Mouse (Mus musculus) CH12.LX (cell line): ENCODE measurements at regions not wholly inside any gene's neighbourhood (a gene's known extent, or its start where the extent isn't known, plus 50 kb on each side); places are given as distances from the start of the nearest gene placed in this dataset.

Source experiments
- DNase-seq: peaks from one replicate; pipeline ENCODE4 v3.0.0-alpha.2; 2013; ENCODE audit errors: extremely low read depth
- H3K27ac ChIP-seq: 2 replicates; pipeline ENCODE4 v1.5.1; 2012; ENCODE audit warnings: low read depth, mild to moderate bottlenecking, control low read depth, moderate library complexity; ENCODE audit not compliant: insufficient read depth
- H3K27me3 ChIP-seq: replicated peaks from 2 replicates; pipeline ENCODE3; 2012; ENCODE audit warnings: inconsistent platforms
- H3K36me3 ChIP-seq, 2 experiments: replicated peaks in 1 of 2; 2 replicates each; pipeline versions ENCODE3 to v1.6.1; 2012; ENCODE audit warnings: inconsistent platforms in 1 of 2, low read length in 1 of 2, mild to moderate bottlenecking in 1 of 2, mixed read lengths in 1 of 2, moderate library complexity in 1 of 2; ENCODE audit not compliant: control insufficient read depth in 1 of 2, insufficient read depth in 1 of 2
- H3K4me1 ChIP-seq, 2 experiments: 2 replicates each; pipeline ENCODE4 v1.6.1; 2012; ENCODE audit warnings: inconsistent platforms in 1 of 2, moderate library complexity in 1 of 2; ENCODE audit not compliant: insufficient read depth in 2 of 2, control insufficient read depth in 1 of 2
- H3K4me2 ChIP-seq: 2 replicates; pipeline ENCODE4 v1.6.1; 2012; ENCODE audit warnings: low read depth, mild to moderate bottlenecking, control low read depth; ENCODE audit not compliant: poor library complexity, insufficient read depth, severe bottlenecking
- H3K4me3 ChIP-seq, 3 experiments: fragments of 150-350 bp in 1 of 3; sonication (generic) in 1 of 3; replicated peaks in 1 of 3; 2 replicates each; pipeline versions ENCODE3 to v1.5.1; 2011 to 2012; ENCODE audit warnings: low read depth in 2 of 3, low read length in 2 of 3, mild to moderate bottlenecking in 2 of 3, moderate library complexity in 2 of 3, control low read depth in 1 of 3, improper control_type of control experiment in 1 of 3, inconsistent platforms in 1 of 3, mixed read lengths in 1 of 3; ENCODE audit not compliant: poor library complexity in 1 of 3
- H3K79me2 ChIP-seq: replicated peaks from 2 replicates; pipeline ENCODE4 v1.6.1; 2012; ENCODE audit warnings: mild to moderate bottlenecking, moderate library complexity; ENCODE audit not compliant: control insufficient read depth, poor library complexity, insufficient read depth, severe bottlenecking; ENCODE audit errors: extremely low read depth
- H3K9ac ChIP-seq: 2 replicates; pipeline ENCODE4 v1.6.1; 2012; ENCODE audit warnings: low read depth, mild to moderate bottlenecking, control low read depth, moderate library complexity; ENCODE audit not compliant: insufficient read depth
- H3K9me3 ChIP-seq: replicated peaks from 2 replicates; pipeline ENCODE3; 2012; ENCODE audit warnings: low read length, inconsistent platforms, mixed read lengths
- BHLHE40 ChIP-seq: IDR thresholded peaks from 2 replicates; pipeline ENCODE4 v1.6.1; 2011; ENCODE audit warnings: mild to moderate bottlenecking, low read depth, low read length, improper control_type of control experiment
- CHD1 ChIP-seq: IDR thresholded peaks from 2 replicates; pipeline ENCODE4 v1.6.1; 2012; ENCODE audit warnings: low read depth, low read length, improper control_type of control experiment, inconsistent platforms
- ETS1 ChIP-seq: conservative IDR thresholded peaks from 2 replicates; pipeline ENCODE4 v1.6.1; 2012; ENCODE audit warnings: low read depth, mild to moderate bottlenecking, inconsistent platforms, low read length, improper control_type of control experiment, moderate library complexity
- GABPA ChIP-seq: IDR thresholded peaks from 2 replicates; pipeline ENCODE4 v1.6.1; 2012; ENCODE audit warnings: low read depth, low read length, improper control_type of control experiment, inconsistent platforms; ENCODE audit not compliant: insufficient replicate concordance
- JUN ChIP-seq: IDR thresholded peaks from 2 replicates; pipeline ENCODE4 v1.6.1; 2011; ENCODE audit warnings: low read depth, mild to moderate bottlenecking, low read length, improper control_type of control experiment, moderate library complexity; ENCODE audit not compliant: insufficient read depth
- MAFK ChIP-seq: IDR thresholded peaks from 2 replicates; pipeline ENCODE4 v1.6.1; 2011; ENCODE audit warnings: low read length, improper control_type of control experiment; ENCODE audit not compliant: insufficient replicate concordance
- MAX ChIP-seq: IDR thresholded peaks from 2 replicates; pipeline ENCODE4 v1.6.1; 2011; ENCODE audit warnings: low read length, improper control_type of control experiment
- MAZ ChIP-seq: IDR thresholded peaks from 2 replicates; pipeline ENCODE4 v1.6.1; 2012; ENCODE audit warnings: low read depth, mild to moderate bottlenecking, inconsistent platforms, low read length, improper control_type of control experiment, moderate library complexity
- MYC ChIP-seq: IDR thresholded peaks from 2 replicates; pipeline ENCODE4 v1.6.1; 2011; ENCODE audit warnings: low read depth, mild to moderate bottlenecking, improper control_type of control experiment, low read length
- NELFE ChIP-seq: IDR thresholded peaks from 2 replicates; pipeline ENCODE4 v1.6.1; 2011; ENCODE audit warnings: low read depth, low read length, improper control_type of control experiment
- NRF1 ChIP-seq: IDR thresholded peaks from 2 replicates; pipeline ENCODE4 v1.6.1; 2014; ENCODE audit warnings: low read depth, mild to moderate bottlenecking, inconsistent platforms, low read length, improper control_type of control experiment, moderate library complexity
- PAX5 ChIP-seq: IDR thresholded peaks from 2 replicates; pipeline ENCODE4 v1.6.1; 2012; ENCODE audit warnings: low read length, inconsistent platforms, mixed read lengths
- POLR2AphosphoS2 ChIP-seq: IDR thresholded peaks from 2 replicates; pipeline ENCODE4 v1.6.1; 2011; ENCODE audit warnings: low read depth, low read length, improper control_type of control experiment
- RAD21 ChIP-seq: IDR thresholded peaks from 2 replicates; pipeline ENCODE4 v1.6.1; 2011; ENCODE audit warnings: low read depth, mild to moderate bottlenecking, low read length, improper control_type of control experiment, moderate library complexity
- SIN3A ChIP-seq: IDR thresholded peaks from 2 replicates; pipeline ENCODE4 v1.6.1; 2012; ENCODE audit warnings: low read length, improper control_type of control experiment, inconsistent platforms
- TCF12 ChIP-seq: IDR thresholded peaks from 2 replicates; pipeline ENCODE4 v1.6.1; 2014; ENCODE audit warnings: low read depth, mild to moderate bottlenecking, inconsistent platforms, low read length, improper control_type of control experiment
- UBTF ChIP-seq: IDR thresholded peaks from 2 replicates; pipeline ENCODE4 v1.6.1; 2012; ENCODE audit warnings: low read depth, mild to moderate bottlenecking, inconsistent platforms, low read length, improper control_type of control experiment, moderate library complexity
- USF2 ChIP-seq: conservative IDR thresholded peaks from 2 replicates; pipeline ENCODE4 v1.6.1; 2011; ENCODE audit warnings: low read depth, low read length, improper control_type of control experiment
- ZC3H11A ChIP-seq: IDR thresholded peaks from 2 replicates; pipeline ENCODE4 v1.6.1; 2012; ENCODE audit warnings: low read depth, mild to moderate bottlenecking, inconsistent platforms, low read length, improper control_type of control experiment
- ZKSCAN1 ChIP-seq: IDR thresholded peaks from 2 replicates; pipeline ENCODE4 v1.6.1; 2012; ENCODE audit warnings: low read depth, inconsistent platforms, low read length, improper control_type of control experiment, borderline replicate concordance
- ZMIZ1 ChIP-seq: IDR thresholded peaks from 2 replicates; pipeline ENCODE4 v1.6.1; 2012; ENCODE audit warnings: low read depth, mild to moderate bottlenecking, inconsistent platforms, low read length, improper control_type of control experiment
- ZNF384 ChIP-seq: IDR thresholded peaks from 2 replicates; pipeline ENCODE4 v1.6.1; 2012; ENCODE audit warnings: low read depth, low read length, improper control_type of control experiment, inconsistent platforms
- dilution Hi-C: fragments of 300-500 bp; cut with MboI; formaldehyde crosslinking; loops from 2 replicates; pipeline ENCODE4 v1.14.3; 2020; ENCODE audit warnings: low sequenced_read_pairs; ENCODE audit not compliant: extremely low pct_unique_long_range_greater_than_20kb, extremely low pct_ligation_motif_present
- in situ Hi-C: fragments of 300-500 bp; cut with MboI; formaldehyde crosslinking; loops from 3 replicates; pipeline ENCODE4 v1.14.3; 2019; ENCODE audit warnings: low sequenced_read_pairs, low pct_ligation_motif_present, low pct_unique_long_range_greater_than_20kb, mixed read lengths

DNA sequence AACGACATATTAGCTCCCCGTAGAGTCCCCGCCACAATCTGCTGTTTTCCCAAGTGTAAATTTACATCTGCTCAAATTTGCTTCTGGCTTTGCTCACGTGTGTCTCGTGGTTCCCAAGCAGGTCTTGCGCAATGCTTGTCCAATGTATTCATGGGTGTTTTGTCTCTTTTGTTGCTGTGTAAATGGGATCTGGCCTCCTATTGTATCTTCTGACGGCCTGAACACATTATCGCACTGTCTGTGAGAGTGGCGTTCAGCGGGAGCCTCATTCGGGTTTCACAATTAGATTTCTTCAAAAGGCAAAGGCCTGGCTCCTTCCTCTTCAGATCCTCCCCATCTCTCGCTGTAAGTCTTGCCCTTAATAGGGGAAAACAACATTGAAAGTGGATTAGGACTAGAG, 274.5 kb downstream of the Fam19a5 start:
- no peak for DNase-seq
- no peaks in the 10 kb centered on the region for H3K36me3 ChIP-seq
- no peak overlapping the region for H3K27ac ChIP-seq
- no peak overlapping the region for H3K9ac ChIP-seq
- H3K4me2 ChIP-seq: no peak overlapping the region
- peaks cover 94% of the 10 kb centered on the region for H3K9me3 ChIP-seq
- no peaks in the 10 kb centered on the region for H3K27me3 ChIP-seq
- TF ChIP-seq JUN (no peak), ETS1 (no peak), POLR2AphosphoS2 (no peak), MYC (no peak), SIN3A (no peak), PAX5 (no peak), ZKSCAN1 (no peak), BHLHE40 (no peak), NRF1 (no peak), ZC3H11A (no peak), ZNF384 (no peak), RAD21 (no peak), USF2 (no peak), UBTF (no peak), TCF12 (no peak)
- no peaks in the 10 kb centered on the region for H3K79me2 ChIP-seq
- in situ Hi-C loops: no loop called here
- no peaks in the 10 kb centered on the region for H3K4me1 ChIP-seq
- no peak overlapping the region for H3K4me3 ChIP-seq
- dilution Hi-C loops: no loop called here

DNA sequence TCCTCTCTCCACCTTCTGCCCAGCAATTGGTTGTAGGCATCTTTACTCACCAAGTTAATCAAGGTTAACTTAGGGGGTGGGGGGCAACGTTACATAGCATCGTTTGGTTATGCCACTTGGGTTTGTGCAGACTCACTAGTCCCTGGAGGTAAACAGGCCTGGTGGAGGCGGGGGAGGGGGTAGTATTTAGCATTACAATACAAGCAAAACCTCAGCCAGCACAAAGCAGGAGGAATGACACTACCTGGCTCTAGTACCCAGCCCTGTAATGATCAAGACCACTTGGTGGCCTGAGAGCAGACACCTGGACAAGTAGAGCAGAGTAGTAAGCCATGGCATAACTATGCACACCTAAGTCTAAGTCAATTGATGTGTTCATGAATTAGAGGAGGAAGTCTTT, 298.0 kb downstream of the Fam19a5 start:
- no peaks in the 10 kb centered on the region for H3K27me3 ChIP-seq
- DNase-seq: no peak
- in situ Hi-C loops: no loop called here
- dilution Hi-C loops: no loop called here
- H3K9me3 ChIP-seq: peaks cover 77% of the 10 kb centered on the region
- H3K36me3 ChIP-seq: no peaks in the 10 kb centered on the region
- no peak overlapping the region for H3K27ac ChIP-seq
- no peak overlapping the region for H3K4me3 ChIP-seq
- no peak for TF ChIP-seq USF2
- TF ChIP-seq ZKSCAN1: no peak
- no peak for TF ChIP-seq NELFE
- TF ChIP-seq CHD1: no peak
- TF ChIP-seq GABPA: no peak
- no peak for TF ChIP-seq ZMIZ1
- TF ChIP-seq MAFK: no peak
- TF ChIP-seq BHLHE40: no peak
- TF ChIP-seq MAZ: no peak
- TF ChIP-seq MAX: no peak
- no peak for TF ChIP-seq ZNF384
- TF ChIP-seq, all 38 proteins: peak for 0
- no peaks in the 10 kb centered on the region for H3K4me1 ChIP-seq
- no peak overlapping the region for H3K4me2 ChIP-seq
- H3K79me2 ChIP-seq: no peaks in the 10 kb centered on the region
- no peak overlapping the region for H3K9ac ChIP-seq
